Mouse (Mus musculus) forebrain, embryonic 10.5 days (tissue): ENCODE results near the gene Acot13. TPM values are rescaled to one million over a fixed set of nuclear protein-coding genes. Genes with fewer than 3 reads are reported as not detected.

ENCODE experiments used
- DNase-seq: peaks from one replicate; pipeline ENCODE4 v3.0.0-alpha.2; 2017; ENCODE audit warnings: low spot score; ENCODE audit errors: extremely low spot score
- H3K27ac ChIP-seq: fragments of 300-500 bp; sonication (generic); 2 replicates; pipeline ENCODE4 v1.5.1; 2016; ENCODE audit warnings: mild to moderate bottlenecking
- H3K27me3 ChIP-seq: fragments of 300-500 bp; sonication (generic); 2 replicates; pipeline ENCODE4 v1.6.1; 2016; ENCODE audit warnings: mild to moderate bottlenecking; ENCODE audit not compliant: poor library complexity, severe bottlenecking
- H3K36me3 ChIP-seq: fragments of 300-500 bp; sonication (generic); replicated peaks from 2 replicates; pipeline ENCODE4 v1.6.1; 2016; ENCODE audit warnings: mild to moderate bottlenecking, moderate library complexity
- H3K4me1 ChIP-seq: fragments of 300-500 bp; sonication (generic); 2 replicates; pipeline ENCODE4 v1.6.1; 2016
- H3K4me3 ChIP-seq: fragments of 300-500 bp; sonication (generic); 2 replicates; pipeline ENCODE4 v1.5.1; 2016; ENCODE audit warnings: mild to moderate bottlenecking, moderate library complexity
- H3K9me3 ChIP-seq: fragments of 300-500 bp; sonication (generic); 2 replicates; pipeline ENCODE4 v1.6.1; 2016; ENCODE audit warnings: mild to moderate bottlenecking, moderate library complexity
- WGBS: fragments of 180-500 bp; shearing (Covaris S2); methylation state at CpG from one replicate; pipeline ENCODE4 v1.1.7; 2016; 5-methylcytosine and 5-hydroxymethylcytosine counted together
- polyA plus RNA-seq: library from polyadenylated mRNA; unstranded; fragments of >200 nt; fragmentation: Nextera tagmentation; extraction: Ambion mirVana; gene quantifications from 2 replicates; pipeline ENCODE4 v1.2.1, GENCODE M21; 2016

The Acot13 gene
- 61.7 TPM in 2 replicates for polyA plus RNA-seq

- WGBS = under 1% methylated on average over 90 of the region's 90 CpGs
- Histone ChIP-seq H3K36me3 (peaks cover 22% of the 10 kb centered on the region), H3K4me1 (peaks cover 27% of the 10 kb centered on the region)
These were observed at the start of gene Acot13, which contains the start of gene Tdp2 for GRCm38 (mm10) chr13:24831353-24832130. Gene Acot13 (minus strand): TSS chr13:24831540. Gene Tdp2 (plus strand): TSS chr13:24831679.

GRCm38 (mm10) chr13:24880704-24881103 is 49.4 kb upstream of the Acot13 start:
- Histone ChIP-seq H3K9me3 (no peaks in the 10 kb centered on the region), H3K27ac (no peak overlapping the region), H3K27me3 (no peaks in the 10 kb centered on the region), H3K4me3 (no peak overlapping the region), H3K36me3 (no peaks in the 10 kb centered on the region), H3K4me1 (no peaks in the 10 kb centered on the region)
- WGBS = 93% methylated on average over 5 of the region's 5 CpGs
- no peak for DNase-seq

More at GRCm38 (mm10) chr13:24831353-24832130, at the start of gene Acot13, which contains the start of gene Tdp2:
- Histone ChIP-seq H3K4me3 (peak within 1 kb of the TSS; percentile 97), H3K9me3 (no peaks in the 10 kb centered on the region), H3K27ac (peak within 1 kb of the TSS; percentile 97), H3K27me3 (no peaks in the 10 kb centered on the region)
- DNase-seq = peak; percentile 99

- Histone ChIP-seq H3K9me3 (no peaks in the 10 kb centered on the region), H3K36me3 (no peaks in the 10 kb centered on the region), H3K4me1 (no peaks in the 10 kb centered on the region), H3K27me3 (no peaks in the 10 kb centered on the region), H3K27ac (no peak overlapping the region), H3K4me3 (no peak overlapping the region)
- 90% methylated on average over 6 of the region's 6 CpGs for WGBS
- DNase-seq = no peak
These were observed 48.9 kb upstream of the Acot13 start for GRCm38 (mm10) chr13:24880208-24880607.

- H3K4me3 ChIP-seq = no peak overlapping the region
- WGBS = 92% methylated on average over 15 of the region's 15 CpGs
These were observed 48.2 kb upstream of the Acot13 start for GRCm38 (mm10) chr13:24879359-24880040.

GRCm38 (mm10) chr13:24868233-24868632 is 36.9 kb upstream of the Acot13 start:
- Histone ChIP-seq H3K27me3 (no peaks in the 10 kb centered on the region), H3K4me1 (no peaks in the 10 kb centered on the region), H3K27ac (no peak overlapping the region), H3K4me3 (no peak overlapping the region), H3K9me3 (no peaks in the 10 kb centered on the region), H3K36me3 (no peaks in the 10 kb centered on the region)
- WGBS = 92% methylated on average over 7 of the region's 7 CpGs
- no peak for DNase-seq

More at GRCm38 (mm10) chr13:24879359-24880040, 48.2 kb upstream of the Acot13 start:
- no peaks in the 10 kb centered on the region for H3K4me1 ChIP-seq
- no peak for DNase-seq
- no peaks in the 10 kb centered on the region for H3K36me3 ChIP-seq
- H3K27me3 ChIP-seq = no peaks in the 10 kb centered on the region
- no peaks in the 10 kb centered on the region for H3K9me3 ChIP-seq
- no peak overlapping the region for H3K27ac ChIP-seq

GRCm38 (mm10) chr13:24867789-24868188 is 36.4 kb upstream of the Acot13 start:
- Histone ChIP-seq H3K27ac (no peak overlapping the region), H3K27me3 (no peaks in the 10 kb centered on the region), H3K9me3 (no peaks in the 10 kb centered on the region), H3K4me3 (no peak overlapping the region), H3K36me3 (no peaks in the 10 kb centered on the region), H3K4me1 (no peaks in the 10 kb centered on the region)
- no peak for DNase-seq
- WGBS = 93% methylated on average over 10 of the region's 10 CpGs

GRCm38 (mm10) chr13:24866430-24867402 is 35.4 kb upstream of the Acot13 start:
- Histone ChIP-seq H3K4me1 (no peaks in the 10 kb centered on the region), H3K9me3 (no peaks in the 10 kb centered on the region), H3K4me3 (no peak overlapping the region), H3K27ac (no peak overlapping the region), H3K27me3 (no peaks in the 10 kb centered on the region), H3K36me3 (no peaks in the 10 kb centered on the region)
- DNase-seq = no peak
- WGBS = 79% methylated on average over 9 of the region's 9 CpGs

- WGBS = 61% methylated on average over 7 of the region's 7 CpGs
- no peaks in the 10 kb centered on the region for H3K27me3 ChIP-seq
These were observed 31.2 kb upstream of the Acot13 start for GRCm38 (mm10) chr13:24862520-24862919.

GRCm38 (mm10) chr13:24862021-24862420 is 30.7 kb upstream of the Acot13 start:
- Histone ChIP-seq H3K9me3 (no peaks in the 10 kb centered on the region), H3K36me3 (no peaks in the 10 kb centered on the region), H3K4me1 (no peaks in the 10 kb centered on the region), H3K27ac (no peak overlapping the region), H3K27me3 (no peaks in the 10 kb centered on the region), H3K4me3 (no peak overlapping the region)
- 94% methylated on average over 7 of the region's 7 CpGs for WGBS
- no peak for DNase-seq

More at GRCm38 (mm10) chr13:24862520-24862919, 31.2 kb upstream of the Acot13 start:
- no peaks in the 10 kb centered on the region for H3K36me3 ChIP-seq
- H3K4me3 ChIP-seq = no peak overlapping the region
- H3K27ac ChIP-seq = no peak overlapping the region
- DNase-seq = no peak
- H3K4me1 ChIP-seq = no peaks in the 10 kb centered on the region
- H3K9me3 ChIP-seq = no peaks in the 10 kb centered on the region

- no peaks in the 10 kb centered on the region for H3K36me3 ChIP-seq
- WGBS = 83% methylated on average over 12 of the region's 12 CpGs
- no peaks in the 10 kb centered on the region for H3K27me3 ChIP-seq
- H3K4me3 ChIP-seq = no peak overlapping the region
- no peak overlapping the region for H3K27ac ChIP-seq
- H3K4me1 ChIP-seq = no peaks in the 10 kb centered on the region
- no peak for DNase-seq
- no peaks in the 10 kb centered on the region for H3K9me3 ChIP-seq
These were observed 29.7 kb upstream of the Acot13 start for GRCm38 (mm10) chr13:24861084-24861483.

GRCm38 (mm10) chr13:24859115-24859514 is 27.8 kb upstream of the Acot13 start:
- Histone ChIP-seq H3K4me1 (no peaks in the 10 kb centered on the region), H3K9me3 (no peaks in the 10 kb centered on the region), H3K27me3 (no peaks in the 10 kb centered on the region), H3K36me3 (no peaks in the 10 kb centered on the region), H3K27ac (no peak overlapping the region), H3K4me3 (no peak overlapping the region)
- no peak for DNase-seq

GRCm38 (mm10) chr13:24852570-24852969 is 21.2 kb upstream of the Acot13 start:
- Histone ChIP-seq H3K27me3 (no peaks in the 10 kb centered on the region), H3K27ac (no peak overlapping the region), H3K4me3 (no peak overlapping the region), H3K4me1 (no peaks in the 10 kb centered on the region), H3K9me3 (no peaks in the 10 kb centered on the region), H3K36me3 (no peaks in the 10 kb centered on the region)
- DNase-seq = no peak
- WGBS = 89% methylated on average over 3 of the region's 3 CpGs
